Mouse (Mus musculus): ENCODE measurements around the gene Ybx2. TPM values are rescaled to one million over a fixed set of nuclear protein-coding genes. Genes with fewer than 3 reads are reported as not detected.

The Ybx2 gene
- total RNA-seq, 2 experiments from 2014 or later: 5.1 to 6.4 TPM

DNA sequence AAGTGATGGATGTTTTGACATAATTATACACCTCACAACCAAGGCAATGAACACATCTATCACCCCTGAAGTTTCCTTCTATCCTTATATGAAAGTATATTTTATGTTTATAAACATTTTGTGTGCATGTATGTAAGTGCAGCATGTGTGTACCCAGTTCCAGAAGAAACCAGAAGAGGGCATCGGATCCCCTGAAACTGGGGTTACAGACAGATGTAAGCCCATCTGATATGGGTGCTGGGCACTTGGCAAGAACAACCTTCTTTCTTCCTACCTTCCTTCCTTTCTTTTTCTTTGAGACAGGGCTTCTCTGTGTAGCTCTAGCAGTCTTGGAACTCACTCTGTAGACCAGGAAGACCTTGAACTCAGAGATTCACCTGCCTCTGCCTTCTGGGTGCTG lies 20.6 kb downstream of the Ybx2 start:
- no peak for DNase-seq (ENCODE audit: low spot score in 2 of 2)

DNA sequence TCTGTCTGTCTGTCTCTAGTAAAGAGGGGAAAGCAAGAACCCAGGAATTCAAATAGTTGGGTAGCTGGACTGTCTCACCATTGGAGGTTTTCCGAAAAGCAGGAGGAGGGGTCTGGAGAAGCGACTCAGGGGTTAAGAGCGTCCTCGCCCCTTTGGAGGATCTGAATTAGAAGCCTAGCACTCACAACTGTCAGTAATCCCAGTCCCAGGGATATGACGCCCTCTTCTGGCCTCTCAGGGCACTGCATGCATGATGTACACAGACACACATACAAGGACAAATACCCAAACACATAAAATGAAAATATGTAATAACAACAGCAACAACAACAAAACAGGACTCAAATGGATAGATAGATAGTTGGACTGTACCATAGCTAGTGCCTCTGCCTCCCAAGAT lies 25.0 kb downstream of the Ybx2 start:
- no peak for DNase-seq (ENCODE audit: low spot score in 2 of 2)

GRCm38 (mm10) chr11:69961841-69962240 lies 26.2 kb downstream of the Ybx2 start:
- no peak for DNase-seq (ENCODE audit: low spot score in 2 of 2)

DNA sequence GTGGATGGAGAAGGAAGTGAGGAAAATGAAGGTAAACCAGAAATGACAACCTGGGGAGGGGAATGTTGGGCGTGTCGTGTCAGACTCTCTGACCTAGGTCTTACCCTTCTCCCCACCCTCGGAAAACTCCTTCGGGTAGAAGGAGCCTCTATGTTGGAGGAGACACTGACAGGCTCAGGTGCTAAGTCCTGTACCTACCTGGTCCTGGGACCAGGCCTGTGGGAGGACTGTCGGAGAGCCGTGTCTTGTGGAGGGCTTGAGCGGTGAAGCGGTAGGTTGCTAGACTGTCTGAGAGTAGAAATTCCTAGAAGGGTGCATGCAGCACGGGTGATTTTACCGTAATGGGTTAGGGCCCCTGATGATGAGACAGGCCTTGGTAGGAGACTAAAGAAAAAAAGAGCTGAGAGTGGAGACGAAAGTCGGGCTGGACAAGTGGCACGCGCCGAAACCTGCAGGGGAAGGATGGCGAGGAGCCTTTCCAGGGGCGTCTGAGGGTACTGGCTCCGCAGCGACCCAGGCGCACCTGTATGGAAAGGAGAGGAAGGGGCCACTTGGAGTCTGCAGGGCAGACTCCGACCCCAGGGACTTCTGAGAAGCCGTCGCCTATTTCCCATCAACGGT lies 29.2 kb downstream of the Ybx2 start, which contains the start of gene Cldn7:
Cldn7 (plus strand) TSS at position 130 of the 621 bp plus-strand sequence.
- DNase-seq (ENCODE audit: low spot score in 2 of 2): no peak

GRCm38 (mm10) chr11:69965271-69966005 lies 29.8 kb downstream of the Ybx2 start:
- peak in 1 of 2 experiments; percentile 11 for DNase-seq (ENCODE audit: low spot score in 2 of 2)

- peak in 1 of 2 experiments; percentile 35 for DNase-seq (ENCODE audit: low spot score in 2 of 2)
These were observed 30.6 kb downstream of the Ybx2 start for GRCm38 (mm10) chr11:69966006-69966859.

GRCm38 (mm10) chr11:69966860-69967517 lies 31.4 kb downstream of the Ybx2 start:
- no peak for DNase-seq (ENCODE audit: low spot score in 2 of 2)

- no peak for DNase-seq (ENCODE audit: low spot score in 2 of 2)
These were observed 33.2 kb downstream of the Ybx2 start for GRCm38 (mm10) chr11:69968793-69969192.

DNA sequence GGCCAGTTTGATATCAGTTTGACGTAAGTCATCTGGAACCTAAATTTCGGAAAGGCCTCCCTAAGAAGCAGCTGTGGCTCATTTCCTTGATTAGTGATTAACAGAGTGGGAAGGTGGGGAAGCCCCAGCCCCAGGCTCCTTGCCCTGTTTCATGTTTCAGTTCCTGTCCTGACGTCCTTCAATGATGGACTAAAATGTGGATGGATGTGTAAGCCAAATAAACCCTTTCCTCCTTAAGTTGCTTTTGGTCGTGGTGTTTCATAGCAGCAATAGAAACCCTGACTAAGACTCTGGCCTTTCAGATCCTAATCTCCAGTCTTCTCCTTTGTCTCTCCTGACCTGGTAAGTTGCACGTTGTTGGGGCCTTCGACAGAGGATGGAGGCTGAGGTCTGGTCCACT lies 34.6 kb downstream of the Ybx2 start:
- DNase-seq (ENCODE audit: low spot score in 2 of 2): no peak

- no peak for DNase-seq (ENCODE audit: low spot score in 2 of 2)
These were observed 35.2 kb downstream of the Ybx2 start for GRCm38 (mm10) chr11:69970775-69971174.

GRCm38 (mm10) chr11:69974907-69975306 lies 39.3 kb downstream of the Ybx2 start:
- DNase-seq (ENCODE audit: low spot score in 2 of 2): no peak

DNA sequence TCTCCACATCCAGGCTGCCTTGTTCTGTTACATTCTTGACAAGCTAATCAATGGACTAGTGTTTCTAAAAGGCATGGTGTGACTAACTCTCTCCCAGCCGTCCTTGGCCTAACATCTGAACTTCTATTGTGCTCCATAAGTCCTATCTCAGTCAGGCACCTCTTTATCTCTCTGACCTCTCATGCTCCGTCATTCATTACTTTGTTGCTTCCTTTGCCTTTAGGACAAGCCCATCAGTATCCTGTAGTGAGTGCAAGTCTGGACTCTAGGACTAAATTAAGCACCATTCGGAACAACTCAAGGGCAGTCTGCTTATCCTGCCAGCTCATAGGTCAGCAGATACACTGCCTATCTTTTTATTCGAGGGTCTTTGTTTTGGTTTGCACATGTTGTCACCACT lies 40.7 kb downstream of the Ybx2 start:
- DNase-seq (ENCODE audit: low spot score in 2 of 2): no peak

DNA sequence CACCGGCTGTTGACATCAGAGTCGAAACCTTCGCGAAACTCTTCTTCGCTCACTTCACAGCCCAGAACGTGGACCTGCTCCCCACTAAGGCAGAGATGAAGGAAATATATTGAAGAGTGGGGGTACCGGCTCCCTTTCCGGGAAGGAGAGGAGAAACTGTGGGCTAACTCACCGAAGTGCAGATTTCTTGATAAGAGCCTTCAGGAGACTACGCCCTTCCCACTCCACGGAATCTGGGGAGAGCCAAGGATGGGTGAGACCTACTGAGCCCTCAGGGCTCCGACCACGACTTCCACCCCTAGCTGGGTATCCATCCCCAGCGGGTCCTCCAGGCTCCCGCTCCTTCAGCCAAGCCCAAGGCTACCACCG lies 44.2 kb downstream of the Ybx2 start:
- DNase-seq (ENCODE audit: low spot score in 2 of 2): no peak

GRCm38 (mm10) chr11:69980196-69981140 lies 44.9 kb downstream of the Ybx2 start:
- peak; percentile 95 for DNase-seq (ENCODE audit: low spot score in 2 of 2)

GRCm38 (mm10) chr11:69981141-69981762 lies 45.7 kb downstream of the Ybx2 start, which contains the start of gene Ctdnep1:
Gene Ctdnep1 (plus strand): TSS chr11:69981156.
- no peak for DNase-seq (ENCODE audit: low spot score in 2 of 2)

- DNase-seq (ENCODE audit: low spot score in 2 of 2): no peak
These were observed 46.6 kb downstream of the Ybx2 start, which contains the start of gene Elp5 for GRCm38 (mm10) chr11:69982225-69982624. Gene Elp5 (minus strand): TSS chr11:69982517.

GRCm38 (mm10) chr11:69982877-69983276 lies 47.3 kb downstream of the Ybx2 start:
- DNase-seq (ENCODE audit: low spot score in 2 of 2): no peak

- DNase-seq (ENCODE audit: low spot score in 2 of 2): no peak
These were observed 47.8 kb downstream of the Ybx2 start for GRCm38 (mm10) chr11:69983377-69983776.

DNA sequence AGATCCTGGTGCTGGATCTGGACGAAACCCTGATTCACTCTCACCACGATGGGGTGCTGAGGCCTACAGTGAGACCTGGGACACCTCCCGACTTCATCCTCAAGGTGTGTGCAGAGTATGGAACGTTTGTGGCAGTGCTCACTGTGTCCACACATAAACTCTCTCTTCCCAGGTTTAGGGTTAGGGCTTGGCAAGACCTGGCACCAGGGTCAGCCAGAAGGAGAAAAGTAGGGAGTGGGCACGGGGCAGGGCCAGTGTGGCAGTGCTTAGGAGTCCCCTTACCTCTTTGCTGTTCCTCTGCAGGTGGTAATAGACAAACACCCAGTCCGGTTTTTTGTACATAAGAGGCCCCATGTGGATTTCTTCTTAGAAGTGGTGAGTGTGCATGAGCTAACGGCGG lies 48.8 kb downstream of the Ybx2 start:
- no peak for DNase-seq (ENCODE audit: low spot score in 2 of 2)

- DNase-seq (ENCODE audit: low spot score in 2 of 2): no peak
These were observed 54.4 kb downstream of the Ybx2 start for GRCm38 (mm10) chr11:69989949-69990348.
